Mouse (Mus musculus) G1E (cell line): ENCODE data around the gene Rapgef3.

Experiments used
- CTCF ChIP-seq: IDR thresholded peaks from 2 replicates; pipeline ENCODE4 v1.5.1; 2012; ENCODE audit warnings: low read depth, low read length, inconsistent platforms, mixed read lengths
- GATA1 ChIP-seq: IDR thresholded peaks from 2 replicates; pipeline ENCODE4 v1.6.1; 2012; ENCODE audit warnings: borderline replicate concordance, low read length, inconsistent platforms, mixed read lengths
- TAL1 ChIP-seq: conservative IDR thresholded peaks from 2 replicates; pipeline ENCODE4 v1.6.1; 2012; ENCODE audit warnings: low read depth, low read length, inconsistent platforms, mixed read lengths

GRCm38 (mm10) chr15:97812875-97813274 is 45.1 kb upstream of the Rapgef3 start:
- TF ChIP-seq CTCF (no peak), GATA1 (no peak), TAL1 (no peak)
